Mouse (Mus musculus) c-Kit-positive CD71-negative TER-119-negative erythroid progenitor cells, embryonic 14.5 days (primary cell): Measurements from ENCODE around the gene Marf1.

ENCODE experiments used
- DNase-seq: peaks from one replicate; pipeline ENCODE4 v3.0.0-alpha.2; 2013; ENCODE audit warnings: low read depth

The Marf1 gene

DNA sequence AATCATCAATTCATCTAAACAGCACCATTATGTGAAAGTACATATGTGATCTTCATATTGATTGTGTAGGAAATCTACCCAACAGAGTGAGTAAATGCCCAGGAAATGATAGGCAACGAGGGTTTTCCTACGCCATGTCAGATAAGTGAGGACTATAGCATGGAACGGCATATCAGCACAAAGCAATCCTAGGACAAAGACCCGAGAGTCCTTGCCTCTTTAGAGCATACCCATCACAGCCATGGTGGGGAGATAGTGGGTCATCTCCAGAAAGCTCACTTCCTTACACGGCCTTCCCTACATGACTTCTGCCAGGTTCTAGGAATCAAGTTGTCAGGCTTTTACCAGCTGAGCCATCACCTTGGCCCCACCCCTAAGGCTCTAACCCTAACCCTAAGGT is 103.3 kb downstream of the Marf1 start:
- no peak for DNase-seq
